Mouse (Mus musculus) embryonic facial prominence, embryonic 11.5 days (tissue): Measurements from ENCODE around the gene Tmeff2. TPM values are rescaled to one million over a fixed set of nuclear protein-coding genes. Genes with fewer than 3 reads are reported as not detected.
"Not testable (repeated sequence)": the region's sequence is repeated elsewhere in the genome, so short reads cannot be mapped to it uniquely, and the experiment has no call there.

Source experiments
- ATAC-seq: fragments of 200-750 bp; cut with Nextera tagmentation; replicated peaks from 2 replicates; pipeline ENCODE4 v1.8.0; 2017; ENCODE audit warnings: low read depth; ENCODE audit not compliant: insufficient number of reproducible peaks, low FRiP score, low TSS enrichment
- DNase-seq: peaks from one replicate; pipeline ENCODE4 v3.0.0-alpha.2; 2015; ENCODE audit warnings: low spot score
- H3K27ac ChIP-seq: fragments of 300-500 bp; sonication (generic); replicated peaks from 2 replicates; pipeline ENCODE4 v1.5.1; 2014; ENCODE audit warnings: mild to moderate bottlenecking, low read depth, low read length, control low read depth
- H3K27me3 ChIP-seq: fragments of 300-500 bp; sonication (generic); 2 replicates; pipeline ENCODE4 v1.6.1; 2014; ENCODE audit warnings: mild to moderate bottlenecking, low read length, moderate library complexity, mixed read lengths; ENCODE audit not compliant: control insufficient read depth, insufficient read depth
- H3K36me3 ChIP-seq: fragments of 300-500 bp; sonication (generic); replicated peaks from 2 replicates; pipeline ENCODE4 v1.6.1; 2014; ENCODE audit warnings: low read depth, mild to moderate bottlenecking, low read length, moderate library complexity, mixed read lengths; ENCODE audit not compliant: control insufficient read depth, insufficient read depth
- H3K4me1 ChIP-seq: fragments of 300-500 bp; sonication (generic); 2 replicates; pipeline ENCODE4 v1.6.1; 2014; ENCODE audit warnings: low read length, mixed read lengths; ENCODE audit not compliant: control insufficient read depth, insufficient read depth
- H3K4me2 ChIP-seq: fragments of 300-500 bp; sonication (generic); 2 replicates; pipeline ENCODE4 v1.6.1; 2014; ENCODE audit warnings: low read depth, mild to moderate bottlenecking, control low read depth, low read length, moderate library complexity
- H3K4me3 ChIP-seq: fragments of 300-500 bp; sonication (generic); 2 replicates; pipeline ENCODE4 v1.5.1; 2014; ENCODE audit warnings: low read depth, low read length, control low read depth
- H3K9ac ChIP-seq: fragments of 300-500 bp; sonication (generic); replicated peaks from 2 replicates; pipeline ENCODE4 v1.6.1; 2014; ENCODE audit warnings: mild to moderate bottlenecking, control low read depth, low read length
- H3K9me3 ChIP-seq: fragments of 300-500 bp; sonication (generic); replicated peaks from 2 replicates; pipeline ENCODE4 v1.6.1; 2016; ENCODE audit warnings: mild to moderate bottlenecking, low read length, inconsistent platforms, mixed read lengths; ENCODE audit not compliant: control insufficient read depth
- WGBS: fragments of 180-500 bp; shearing (Covaris S2); extraction: QIAGEN DNeasy Blood & Tissue Kit; methylation state at CpG from one replicate; pipeline ENCODE4 v1.1.7; 2014; 5-methylcytosine and 5-hydroxymethylcytosine counted together
- polyA plus RNA-seq: library from polyadenylated mRNA; unstranded; fragments of >200 nt; fragmentation: Nextera tagmentation; extraction: Ambion mirVana; gene quantifications from 2 replicates; pipeline ENCODE4 v1.2.1, GENCODE M21; 2014

Gene Tmeff2
- polyA plus RNA-seq: 8.6 and 10.1 TPM in 2 replicates

GRCm38 (mm10) chr1:50900386-50900785, at the start of gene Tmeff2:
TSS of gene Tmeff2 (plus strand) at chr1:50900647.
- not testable (repeated sequence) for H3K9me3 ChIP-seq

GRCm38 (mm10) chr1:50861515-50861914, 38.9 kb upstream of the Tmeff2 start:
- DNase-seq (no peak), ATAC-seq (no peak)
- H3K36me3 ChIP-seq: no peaks in the 10 kb centered on the region
- no peaks in the 10 kb centered on the region for H3K4me1 ChIP-seq
- H3K9me3 ChIP-seq: no peaks in the 10 kb centered on the region
- WGBS: 91% methylated on average over 2 of the region's 2 CpGs
- H3K4me2 ChIP-seq: no peak overlapping the region
- H3K27me3 ChIP-seq: no peaks in the 10 kb centered on the region
- no peak overlapping the region for H3K9ac ChIP-seq
- H3K4me3 ChIP-seq: no peak overlapping the region
- no peak overlapping the region for H3K27ac ChIP-seq

More at GRCm38 (mm10) chr1:50900386-50900785, at the start of gene Tmeff2:
- H3K9ac ChIP-seq, H3K27ac ChIP-seq, H3K36me3 ChIP-seq, ATAC-seq, H3K4me3 ChIP-seq, DNase-seq, H3K4me2 ChIP-seq, H3K27me3 ChIP-seq, H3K4me1 ChIP-seq: not testable (repeated sequence)
- WGBS: 86% methylated on average over 9 of the region's 9 CpGs

DNA sequence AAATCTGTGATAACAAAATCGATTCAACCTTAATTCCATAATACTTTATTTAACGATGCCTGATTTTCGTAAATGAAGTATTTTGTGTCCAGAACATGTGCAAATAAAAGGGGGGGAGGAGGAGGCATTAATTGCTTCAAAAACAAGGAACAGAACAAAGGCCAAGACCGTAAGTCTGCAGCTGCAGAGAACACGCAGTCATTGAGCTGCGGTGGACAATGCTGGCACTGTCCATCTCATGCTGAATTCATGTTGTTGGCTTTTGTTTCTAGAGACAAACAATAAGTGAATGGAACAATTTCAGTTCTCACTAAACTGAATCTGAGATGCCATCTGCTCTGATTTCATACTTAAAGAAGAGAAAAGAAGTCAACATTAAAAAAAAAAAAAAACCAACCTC, 2.8 kb upstream of the Tmeff2 start:
- H3K4me1 ChIP-seq: no peaks in the 10 kb centered on the region
- no peaks in the 10 kb centered on the region for H3K27me3 ChIP-seq
- H3K9ac ChIP-seq: no peak overlapping the region
- no peaks in the 10 kb centered on the region for H3K36me3 ChIP-seq
- no peaks in the 10 kb centered on the region for H3K9me3 ChIP-seq
- peak; percentile 2 for DNase-seq
- no peak overlapping the region for H3K27ac ChIP-seq
- no peak overlapping the region for H3K4me2 ChIP-seq
- no peak for ATAC-seq
- H3K4me3 ChIP-seq: no peak overlapping the region
- WGBS: 52% methylated on average over 6 of the region's 6 CpGs

GRCm38 (mm10) chr1:50924838-50925355, 24.4 kb downstream of the Tmeff2 start:
- Histone ChIP-seq H3K9me3 (no peaks in the 10 kb centered on the region), H3K27ac (no peak overlapping the region), H3K4me2 (no peak overlapping the region), H3K4me1 (no peaks in the 10 kb centered on the region), H3K36me3 (no peaks in the 10 kb centered on the region), H3K4me3 (no peak overlapping the region), H3K9ac (no peak overlapping the region), H3K27me3 (peaks cover 5% of the 10 kb centered on the region)
- DNase-seq (no peak), ATAC-seq (no peak)
- 33% methylated on average over 5 of the region's 5 CpGs for WGBS

DNA sequence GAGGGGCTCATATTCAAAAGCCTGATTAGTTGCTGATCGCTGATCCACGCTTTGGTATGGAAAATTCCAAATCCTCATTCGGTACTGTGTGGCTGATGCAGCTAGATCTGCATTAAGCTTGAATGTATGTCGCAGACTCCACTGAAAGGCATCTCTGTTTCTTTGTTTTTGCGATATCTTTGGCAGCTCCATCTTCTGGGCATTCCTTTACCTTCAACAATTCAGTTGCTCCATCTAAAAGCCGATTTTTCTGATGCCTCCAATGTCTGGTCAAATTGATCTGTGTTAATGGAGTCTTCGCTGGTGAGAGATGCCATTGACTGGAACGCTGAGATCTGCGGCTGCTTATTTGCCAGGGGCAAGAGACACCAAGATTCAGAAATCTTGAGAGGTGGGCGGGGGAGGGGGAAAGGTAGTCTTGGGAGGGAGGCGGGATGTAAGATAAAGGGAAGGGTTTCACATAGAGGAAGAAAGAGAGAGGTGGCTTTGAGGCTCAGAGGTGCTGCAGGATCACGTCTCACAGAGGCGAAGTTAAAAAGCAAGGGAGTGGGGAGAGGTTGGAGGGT, 25.0 kb downstream of the Tmeff2 start:
- no peaks in the 10 kb centered on the region for H3K9me3 ChIP-seq
- no peak overlapping the region for H3K27ac ChIP-seq
- H3K4me3 ChIP-seq: no peak overlapping the region
- peaks cover 5% of the 10 kb centered on the region for H3K27me3 ChIP-seq
- DNase-seq (peak; percentile 12), ATAC-seq (no peak)
- no peak overlapping the region for H3K9ac ChIP-seq
- peak overlapping the region; percentile 19; the same call in 1 of the 2 replicates for H3K4me2 ChIP-seq
- no peaks in the 10 kb centered on the region for H3K36me3 ChIP-seq
- no peaks in the 10 kb centered on the region for H3K4me1 ChIP-seq
- 6% methylated on average over 13 of the region's 13 CpGs for WGBS

DNA sequence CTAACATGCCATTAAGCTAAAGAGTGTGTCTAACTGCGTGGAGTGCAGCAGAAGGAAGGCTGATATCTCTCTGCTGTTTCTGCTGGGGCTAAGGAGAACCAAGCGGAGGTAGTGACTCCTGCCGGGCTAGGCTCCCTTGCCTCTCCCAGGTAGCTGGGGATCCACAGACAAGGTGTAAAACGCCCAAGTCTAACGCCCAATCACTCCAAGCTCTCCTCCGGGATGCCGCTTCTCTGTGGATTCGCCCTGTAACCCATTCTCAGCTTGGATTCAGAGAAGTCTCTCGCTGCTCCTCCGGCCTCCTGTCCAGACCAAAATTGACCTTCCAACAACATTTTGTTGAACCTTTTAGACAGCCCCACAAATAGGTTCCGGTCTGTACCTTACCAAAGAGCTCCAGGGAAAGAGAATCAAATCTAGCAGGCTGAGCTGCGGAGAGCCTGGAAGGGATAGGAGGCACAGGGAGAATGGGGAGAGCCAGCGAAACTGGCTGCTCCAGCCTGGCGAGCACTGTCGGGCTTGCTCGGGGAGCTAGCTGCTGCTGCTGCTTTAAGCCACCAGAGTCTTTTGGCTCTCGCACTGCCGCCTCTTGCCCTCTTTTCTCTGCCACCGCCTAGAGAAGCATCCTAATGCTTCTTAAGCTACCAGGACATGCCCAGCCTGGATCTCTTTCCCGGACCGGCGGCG, 26.1 kb downstream of the Tmeff2 start:
- Histone ChIP-seq H3K9me3 (no peaks in the 10 kb centered on the region), H3K9ac (peak overlapping the region; percentile 51), H3K27ac (no peak overlapping the region), H3K4me2 (peak overlapping the region; percentile 99), H3K27me3 (peaks cover 5% of the 10 kb centered on the region), H3K4me3 (peak overlapping the region; percentile 59), H3K4me1 (no peaks in the 10 kb centered on the region), H3K36me3 (no peaks in the 10 kb centered on the region)
- peak; percentile 32 for DNase-seq
- under 1% methylated on average over 23 of the region's 23 CpGs for WGBS
- peak; percentile 55 for ATAC-seq

- Histone ChIP-seq H3K4me2 (peak overlapping the region; percentile 99), H3K4me3 (peak overlapping the region; percentile 59), H3K27me3 (peaks cover 5% of the 10 kb centered on the region), H3K27ac (no peak overlapping the region), H3K36me3 (no peaks in the 10 kb centered on the region), H3K9ac (peak overlapping the region; percentile 51), H3K9me3 (no peaks in the 10 kb centered on the region), H3K4me1 (no peaks in the 10 kb centered on the region)
- peak; percentile 92 for DNase-seq
- ATAC-seq: peak; percentile 98
- WGBS: 0% methylated on average over 37 of the region's 37 CpGs
Measured at GRCm38 (mm10) chr1:50927077-50927611, 26.7 kb downstream of the Tmeff2 start.

DNA sequence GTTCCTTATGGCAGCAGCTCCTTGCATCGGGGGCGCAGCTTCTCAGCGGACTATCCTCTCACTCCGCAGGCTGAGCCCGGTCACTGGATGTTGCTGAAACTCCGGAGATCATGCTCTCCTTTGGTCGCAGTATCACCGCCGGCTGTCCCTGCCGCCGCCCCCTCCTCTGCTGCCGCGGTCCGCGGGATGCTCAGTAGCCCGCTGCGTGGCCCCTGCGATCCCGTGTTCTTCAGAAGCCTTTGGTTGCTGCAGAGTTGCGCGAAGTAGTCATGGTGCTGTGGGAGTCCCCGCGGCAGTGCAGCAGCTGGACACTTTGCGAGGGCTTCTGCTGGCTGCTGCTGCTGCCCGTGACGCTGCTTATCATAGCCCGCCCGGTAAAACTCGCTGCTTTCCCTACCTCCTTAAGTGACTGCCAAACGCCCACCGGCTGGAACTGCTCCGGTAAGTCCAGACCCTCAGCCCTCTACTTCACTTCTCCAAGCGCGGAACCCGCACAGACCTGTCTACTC, 27.3 kb downstream of the Tmeff2 start:
- peak; percentile 45 for ATAC-seq

More for the DNA sequence above, 27.3 kb downstream of the Tmeff2 start:
- Histone ChIP-seq H3K4me1 (no peaks in the 10 kb centered on the region), H3K9ac (peak overlapping the region; percentile 46), H3K27ac (no peak overlapping the region), H3K36me3 (no peaks in the 10 kb centered on the region), H3K4me3 (peak overlapping the region; percentile 59), H3K4me2 (peak overlapping the region; percentile 99), H3K9me3 (no peaks in the 10 kb centered on the region), H3K27me3 (peaks cover 5% of the 10 kb centered on the region)
- under 1% methylated on average over 35 of the region's 35 CpGs for WGBS
- peak; percentile 33 for DNase-seq
